Mouse (Mus musculus) heart, adult 2 months (tissue): ENCODE measurements around the gene Krtap12-1.

Experiments used
- CTCF ChIP-seq: fragments of 200-600 bp; IDR thresholded peaks from 2 replicates; pipeline ENCODE4 v1.8.1; 2022; ENCODE audit warnings: antibody characterized with exemption, mild to moderate bottlenecking, moderate library complexity
- EP300 ChIP-seq: fragments of 200-500 bp; IDR thresholded peaks from 2 replicates; pipeline ENCODE4 v1.6.1; 2011; ENCODE audit warnings: low read depth, low read length, control low read depth; ENCODE audit not compliant: insufficient read depth

DNA sequence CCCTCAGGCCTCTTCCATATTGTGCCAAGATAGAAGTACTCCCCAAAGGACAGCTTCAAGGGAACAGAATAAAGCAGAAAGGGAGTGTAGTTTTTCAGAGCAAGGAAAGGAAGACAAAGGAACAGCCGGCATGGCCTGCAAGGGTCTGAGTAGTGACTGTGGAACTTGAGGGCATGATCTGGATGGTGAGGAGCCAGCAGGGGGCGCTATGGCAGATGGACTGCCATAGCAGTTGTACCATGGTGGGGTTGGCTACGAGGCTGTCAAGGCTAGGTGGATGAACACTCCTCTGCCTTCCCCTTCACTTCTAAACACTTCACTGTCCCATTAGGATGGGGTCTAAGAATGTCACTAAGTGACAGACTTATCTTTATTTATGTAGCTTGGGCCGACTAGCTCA is 8.8 kb downstream of the Krtap12-1 start:
- peak; percentile 53 for TF ChIP-seq CTCF
- no peak for TF ChIP-seq EP300
